Mouse (Mus musculus) megakaryocyte, adult 5-6 weeks (primary cell): ENCODE results near the gene Rpl36al. TPM values are rescaled to one million over a fixed set of nuclear protein-coding genes. Genes with fewer than 3 reads are reported as not detected.
A peak's percentile ranks its signal among the peaks of the same experiment; 100 is the strongest.

Source experiments
- ATAC-seq: 2 replicates; pipeline ENCODE4 v1.8.0; 2016; ENCODE audit warnings: mild to moderate bottlenecking, inconsistent platforms; ENCODE audit not compliant: poor library complexity, severe bottlenecking
- total RNA-seq, 2 experiments: library from RNA; stranded (forward) in 1 of 2; stranded (reverse) in 1 of 2; fragments of 153-499, 151-499 nt in 1 of 2; fragments of 221-1000, 200-1000 nt in 1 of 2; gene quantifications; 2 replicates each; pipeline versions ENCODE4 v1.2.3 to v1.2.4; 2015 to 2017

Gene Rpl36al
- total RNA-seq (2015) (691 and 759 TPM in 2 replicates), total RNA-seq (2017) (982 and 1,157 TPM in 2 replicates)

- peak; percentile 92 for ATAC-seq
Observed at GRCm38 (mm10) chr12:69183583-69184308, at the start of gene Rpl36al, which contains the start of gene Mgat2. Gene Rpl36al, minus strand, starts transcription at chr12:69184083. Gene Mgat2, plus strand, starts transcription at chr12:69184157.

- 0 out of 2 replicates have a peak, but pooled peaks have one; percentile 23 for ATAC-seq
Observed at GRCm38 (mm10) chr12:69229251-69229650, 45.4 kb upstream of the Rpl36al start.

- ATAC-seq: peak; percentile 95
Observed at GRCm38 (mm10) chr12:69227776-69228466, 44.0 kb upstream of the Rpl36al start, which contains the start of gene Pole2. Gene Pole2, minus strand, starts transcription at chr12:69228195.

GRCm38 (mm10) chr12:69220613-69221277, 36.9 kb upstream of the Rpl36al start:
- no peak for ATAC-seq

GRCm38 (mm10) chr12:69216587-69216986, 32.7 kb upstream of the Rpl36al start:
- no peak for ATAC-seq

GRCm38 (mm10) chr12:69215000-69215785, 31.3 kb upstream of the Rpl36al start:
- ATAC-seq: no peak

- peak; percentile 67 for ATAC-seq
Observed at GRCm38 (mm10) chr12:69214393-69214792, 30.5 kb upstream of the Rpl36al start.

- ATAC-seq: no peak
Observed at GRCm38 (mm10) chr12:69213186-69213777, 29.4 kb upstream of the Rpl36al start.

GRCm38 (mm10) chr12:69211057-69211456, 27.2 kb upstream of the Rpl36al start:
- ATAC-seq: no peak

- no peak for ATAC-seq
Observed at GRCm38 (mm10) chr12:69210056-69210979, 26.4 kb upstream of the Rpl36al start.

GRCm38 (mm10) chr12:69208520-69208919, 24.6 kb upstream of the Rpl36al start:
- no peak for ATAC-seq

GRCm38 (mm10) chr12:69207926-69208325, 24.0 kb upstream of the Rpl36al start:
- ATAC-seq: no peak

GRCm38 (mm10) chr12:69207396-69207795, 23.5 kb upstream of the Rpl36al start:
- ATAC-seq: no peak

- ATAC-seq: no peak
Observed at GRCm38 (mm10) chr12:69204052-69204833, 20.4 kb upstream of the Rpl36al start, which contains the start of gene Gm49384. Gene Gm49384, minus strand, starts transcription at chr12:69204267.

GRCm38 (mm10) chr12:69198985-69199384, 15.1 kb upstream of the Rpl36al start:
- no peak for ATAC-seq

GRCm38 (mm10) chr12:69198164-69198535, 14.3 kb upstream of the Rpl36al start, which contains the start of gene Dnaaf2:
Gene Dnaaf2, minus strand, starts transcription at chr12:69198429.
- peak; percentile 34 for ATAC-seq

- peak; percentile 50 for ATAC-seq
Observed at GRCm38 (mm10) chr12:69197378-69198163, 13.7 kb upstream of the Rpl36al start.
